Mouse (Mus musculus): ENCODE data around the gene Lurap1.
A peak's percentile ranks its signal among the peaks of the same experiment; 100 is the strongest.

The Lurap1 gene

DNA sequence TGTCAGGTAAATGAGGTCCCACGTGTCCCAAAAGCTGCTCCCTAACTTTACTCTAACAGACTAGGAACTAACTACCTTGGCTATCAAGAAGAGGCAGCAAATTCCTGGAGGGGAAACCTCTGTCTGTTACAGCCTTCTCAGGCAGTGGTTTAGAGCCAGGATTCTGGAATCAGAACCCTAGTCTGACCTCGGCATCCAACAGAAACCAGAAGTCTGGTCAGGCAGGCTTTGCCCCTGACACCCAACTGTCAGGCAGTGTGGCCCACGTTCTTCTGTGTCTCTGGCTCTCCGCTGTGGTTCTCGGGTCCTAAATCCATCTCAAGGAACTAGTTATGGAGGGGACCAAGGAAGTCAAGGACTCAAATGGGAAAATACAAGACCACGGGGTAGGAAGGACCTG lies at the start of gene Lurap1:
Lurap1 (minus strand) TSS at position 101 of the 400 bp plus-strand sequence.
- DNase-seq (ENCODE audit: low read depth, low spot score) = no peak

DNA sequence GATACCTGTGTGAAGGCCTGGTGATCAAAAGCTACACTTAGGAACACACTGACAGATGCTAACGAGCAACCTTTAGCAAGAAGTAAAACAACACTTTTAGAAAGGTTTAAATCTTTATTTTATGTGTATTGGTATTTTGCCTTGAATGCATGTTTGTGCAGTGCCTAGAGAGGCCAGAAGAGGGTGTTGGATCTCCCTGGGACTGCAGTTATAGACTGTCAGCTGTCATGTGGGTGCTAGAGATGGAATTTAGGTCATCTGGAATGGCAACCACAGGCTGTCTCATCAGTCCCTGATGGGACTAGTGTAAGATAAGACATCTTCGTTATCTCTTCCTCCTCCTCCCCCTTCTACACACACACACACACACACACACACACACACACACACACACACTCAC lies 47.3 kb upstream of the Lurap1 start:
- DNase-seq (ENCODE audit: low read depth, low spot score) = peak; percentile 49

DNA sequence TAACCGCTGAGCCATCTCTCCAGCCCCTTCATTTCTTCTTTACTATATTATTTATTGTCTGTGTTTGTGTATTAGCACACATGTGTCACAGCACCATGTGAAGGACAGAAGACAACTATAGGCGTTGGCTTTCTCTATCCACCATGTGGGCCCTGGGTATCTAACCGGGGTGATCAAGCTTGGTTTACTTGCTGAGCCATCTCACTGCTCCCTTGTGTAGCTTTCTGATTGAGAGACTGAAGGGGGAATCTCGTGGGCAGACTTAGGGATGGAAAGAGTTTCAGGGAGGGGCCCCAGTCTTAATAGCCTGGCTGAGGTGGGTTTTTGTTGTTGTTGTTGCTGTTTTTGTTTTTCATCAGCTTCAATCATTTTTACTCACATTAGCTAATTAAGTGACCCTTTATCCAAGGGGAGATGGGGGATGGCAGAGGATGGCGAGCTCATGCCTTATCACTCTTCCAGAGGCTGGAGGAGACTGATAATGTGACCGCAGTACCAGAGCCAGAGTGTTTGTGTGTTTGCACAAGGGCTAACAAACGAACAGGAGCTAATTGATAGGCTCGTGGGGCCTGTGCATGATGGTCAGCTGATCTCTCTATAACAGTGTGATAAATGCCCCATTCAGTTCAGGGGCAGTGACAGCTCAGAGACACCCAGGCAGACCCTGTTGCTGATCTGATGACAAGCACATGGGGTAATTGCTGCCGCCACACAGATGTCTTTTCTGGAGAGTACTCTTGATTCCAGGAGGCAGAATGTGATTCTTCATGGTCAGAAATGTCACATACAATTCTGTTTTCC lies 42.6 kb upstream of the Lurap1 start:
- DNase-seq (ENCODE audit: low read depth, low spot score) = no peak

DNA sequence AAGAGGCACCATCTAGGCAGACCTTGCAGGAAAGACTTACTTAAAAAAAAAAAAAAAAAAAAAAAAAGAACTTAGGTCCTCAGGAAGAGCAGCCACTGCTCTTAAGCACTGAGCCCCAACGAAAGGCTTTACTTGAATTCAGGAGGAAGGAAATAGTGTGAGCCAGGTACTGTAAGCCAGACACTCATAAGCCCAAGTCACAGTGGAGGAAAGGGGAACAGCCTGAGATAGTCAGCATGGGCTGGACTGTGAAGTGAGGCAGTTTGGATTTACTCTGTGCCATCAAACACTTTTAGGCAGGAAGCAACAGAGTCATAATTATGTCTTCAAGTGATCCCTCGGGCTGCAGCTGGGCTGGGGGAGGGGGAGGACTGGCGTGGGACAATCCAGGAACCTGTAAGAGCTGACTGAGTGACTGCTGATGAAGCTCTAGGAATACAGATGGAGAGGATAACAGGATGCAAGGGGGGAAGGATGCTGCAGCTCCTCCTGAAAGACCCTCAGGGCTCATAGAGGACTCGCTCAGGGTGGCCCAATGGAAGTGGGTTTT lies 41.2 kb upstream of the Lurap1 start:
- no peak for DNase-seq (ENCODE audit: low read depth, low spot score)

DNA sequence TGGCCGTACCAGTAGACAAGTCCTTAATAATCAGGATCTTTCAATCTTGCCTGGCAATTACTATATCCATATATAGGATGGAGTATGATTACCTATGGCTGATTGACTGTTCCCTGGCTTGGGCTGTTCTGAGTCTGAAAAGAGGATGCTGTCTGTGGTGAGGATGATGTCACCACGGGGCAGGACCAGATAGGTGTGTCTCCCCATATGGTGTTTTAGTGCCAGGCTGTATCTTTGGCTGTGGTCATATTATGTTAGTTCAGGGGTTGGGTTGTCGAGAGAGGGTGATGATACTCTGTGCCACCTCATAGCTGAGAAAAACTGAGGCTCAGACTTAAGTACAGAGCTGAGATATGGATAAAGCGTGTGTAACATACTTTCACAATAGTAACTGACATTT lies 33.9 kb upstream of the Lurap1 start:
- DNase-seq (ENCODE audit: low read depth, low spot score) = no peak

DNA sequence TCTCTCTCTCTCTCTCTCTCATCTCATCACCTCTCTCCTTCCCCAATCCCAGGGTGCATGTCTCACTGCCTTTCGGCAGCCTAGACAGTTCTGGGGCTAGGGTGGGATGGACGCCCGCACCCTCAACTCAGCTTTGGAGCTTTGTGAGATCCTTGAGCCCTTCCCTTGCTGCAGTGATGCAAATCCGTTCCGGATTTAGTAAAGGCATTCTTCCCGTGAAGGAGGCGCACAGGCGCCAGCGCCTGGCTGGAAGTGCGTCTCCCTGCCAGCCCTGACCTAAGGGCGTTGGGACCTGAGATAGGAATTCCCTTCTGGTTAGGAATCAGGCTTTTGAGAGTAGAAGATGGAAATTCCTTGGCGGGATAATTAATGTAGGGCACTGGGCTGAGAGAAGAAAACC lies 31.6 kb upstream of the Lurap1 start:
- DNase-seq (ENCODE audit: low read depth, low spot score) = peak; percentile 84

DNA sequence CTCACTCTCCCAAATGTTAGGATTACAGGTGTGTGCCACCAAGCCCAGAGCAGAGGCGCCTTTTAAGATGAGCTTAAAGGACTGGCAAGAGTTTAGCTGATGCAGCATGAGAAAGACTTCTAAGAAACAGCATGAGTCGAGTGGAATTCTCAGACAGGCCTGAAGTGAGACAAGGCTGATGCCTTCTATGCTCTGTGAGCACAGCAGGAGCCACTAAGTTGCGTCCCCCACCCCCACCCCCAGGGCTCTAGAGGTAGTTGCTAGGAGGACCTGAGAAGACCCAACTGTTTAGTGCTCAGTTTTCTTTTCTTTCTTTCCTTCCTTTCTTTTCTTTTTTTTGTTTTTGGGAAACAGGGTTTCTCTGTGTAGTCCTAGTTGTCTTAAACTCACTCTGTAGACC lies 30.9 kb upstream of the Lurap1 start:
- DNase-seq (ENCODE audit: low read depth, low spot score) = peak; percentile 62

DNA sequence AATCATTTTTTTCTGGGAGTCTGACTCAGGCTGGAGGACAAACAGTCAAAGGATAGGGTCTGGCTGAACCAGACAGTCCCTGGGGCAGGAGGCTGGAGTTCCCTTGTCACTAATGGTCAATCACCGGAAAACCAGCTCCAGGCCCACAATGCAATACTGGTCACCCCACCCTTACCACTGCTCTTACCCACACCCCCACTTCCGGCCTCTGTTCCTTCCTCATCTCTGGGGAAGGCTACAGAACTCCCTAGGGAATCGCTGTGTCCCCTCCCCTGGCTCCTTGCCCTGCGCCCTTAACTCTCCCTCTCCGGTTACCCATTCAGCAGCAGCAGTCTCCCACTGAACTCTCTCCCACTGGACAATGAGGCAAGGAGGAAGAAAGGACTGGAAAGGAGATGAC lies 26.0 kb upstream of the Lurap1 start:
- DNase-seq (ENCODE audit: low read depth, low spot score) = peak; percentile 45

DNA sequence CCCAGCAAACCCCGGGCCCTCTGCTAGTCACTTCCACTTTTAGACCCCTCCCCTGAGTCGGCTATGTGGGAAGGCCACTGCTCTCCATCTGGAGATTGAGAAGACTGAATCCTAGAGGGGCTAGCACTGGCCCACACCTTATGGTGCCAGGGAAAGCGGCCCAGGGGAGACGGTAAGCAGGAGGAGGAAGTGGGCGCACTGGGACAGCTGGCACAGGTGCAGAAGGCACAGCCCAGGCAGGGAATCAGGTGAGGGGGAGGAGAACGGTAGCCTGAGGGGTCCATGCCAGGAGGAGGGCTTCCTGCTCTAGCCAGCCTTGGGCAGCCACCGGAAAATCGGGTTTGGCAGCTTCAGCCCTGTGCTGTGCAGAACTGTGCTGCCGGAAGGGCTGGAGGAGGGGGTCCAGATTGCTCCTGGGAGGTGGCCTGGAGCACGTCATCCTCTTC lies 25.4 kb upstream of the Lurap1 start:
- no peak for DNase-seq (ENCODE audit: low read depth, low spot score)

DNA sequence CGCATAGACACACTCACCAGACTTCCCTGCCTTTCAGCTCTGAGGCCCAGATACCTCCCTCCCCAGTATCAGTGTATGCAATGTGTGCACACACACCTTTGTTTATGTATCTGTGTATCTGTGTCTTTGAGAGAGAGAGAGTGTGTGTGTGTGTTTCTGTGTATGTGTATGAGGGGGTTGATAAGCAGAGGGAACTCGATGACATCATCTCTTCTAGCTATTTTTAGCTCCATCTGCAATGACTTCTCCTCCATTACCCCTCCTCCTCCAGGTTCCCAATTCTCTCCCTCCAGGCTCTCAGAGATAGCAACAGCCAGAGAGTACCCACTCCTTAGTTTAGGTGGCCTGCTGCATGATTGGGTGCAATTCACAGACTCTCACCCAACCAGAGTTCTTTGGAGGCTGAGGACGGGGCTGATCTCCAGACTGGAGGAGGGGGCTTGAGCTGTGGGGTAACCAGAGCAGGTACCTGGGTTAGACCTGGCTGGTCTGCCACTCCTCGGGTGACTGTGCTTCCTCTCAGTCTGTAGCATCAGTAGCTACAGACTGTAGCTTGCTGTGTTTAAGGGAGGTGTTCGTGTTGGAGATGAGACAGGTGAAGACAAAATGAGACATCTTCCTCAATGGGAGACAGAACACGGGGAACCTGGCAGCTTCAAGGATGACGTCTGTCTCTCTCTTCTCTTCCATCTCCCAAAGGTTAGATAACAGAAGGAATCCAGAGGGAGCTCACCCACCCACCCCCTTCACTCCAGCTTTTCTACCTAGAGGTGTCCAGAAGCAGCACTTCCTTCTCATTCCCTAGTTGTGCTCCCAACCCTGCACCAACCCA lies 24.8 kb upstream of the Lurap1 start:
- DNase-seq (ENCODE audit: low read depth, low spot score) = no peak

DNA sequence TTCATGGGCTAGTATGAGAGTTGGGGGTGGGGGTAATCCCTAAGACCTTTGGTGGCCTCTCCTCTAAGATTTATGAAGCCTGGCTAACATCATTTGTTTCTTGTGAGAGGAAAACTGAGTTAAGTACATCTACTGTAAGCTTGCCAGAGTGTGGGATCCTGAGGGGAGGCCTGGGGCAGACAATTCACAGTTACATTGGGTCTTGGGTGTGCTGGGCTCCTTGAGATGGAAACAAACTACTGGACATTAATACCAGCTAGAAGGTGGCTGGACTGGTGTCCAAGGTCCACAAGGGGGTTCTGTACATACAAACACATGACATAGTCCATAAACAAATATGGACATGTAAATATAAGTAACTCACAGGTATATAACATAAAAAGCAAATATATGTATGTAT lies 24.0 kb upstream of the Lurap1 start:
- no peak for DNase-seq (ENCODE audit: low read depth, low spot score)

DNA sequence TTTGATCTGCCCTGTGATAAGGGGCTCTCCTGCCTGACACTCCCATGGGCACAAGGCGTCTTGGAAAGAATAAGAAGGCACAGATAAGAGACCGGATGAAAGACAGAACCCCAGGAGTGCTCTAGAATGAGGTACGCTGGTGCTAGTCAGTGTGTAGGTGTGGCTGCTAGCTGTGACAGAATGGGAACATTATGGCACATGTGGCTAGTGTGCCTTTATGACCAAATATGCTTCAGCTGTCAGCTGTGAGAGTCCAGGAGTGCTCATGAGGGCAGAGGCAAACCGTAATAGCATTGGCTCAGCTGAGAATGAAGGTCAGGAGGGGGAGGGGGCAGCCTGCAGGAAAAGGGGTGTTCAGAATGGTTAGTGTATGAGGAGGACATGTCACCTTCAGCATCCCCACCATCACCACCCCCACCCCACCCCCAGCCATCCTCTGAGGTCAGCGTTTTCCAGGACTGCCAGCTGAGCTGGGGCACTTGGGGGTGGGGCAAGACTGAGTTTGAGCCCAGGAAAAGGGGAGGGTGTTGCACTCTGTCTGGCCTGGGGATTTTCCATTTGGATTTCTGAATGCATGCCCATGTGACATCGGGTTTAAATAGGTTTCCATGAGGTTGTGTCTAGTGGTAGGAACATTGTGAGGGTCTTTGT lies 23.5 kb upstream of the Lurap1 start:
- no peak for DNase-seq (ENCODE audit: low read depth, low spot score)

DNA sequence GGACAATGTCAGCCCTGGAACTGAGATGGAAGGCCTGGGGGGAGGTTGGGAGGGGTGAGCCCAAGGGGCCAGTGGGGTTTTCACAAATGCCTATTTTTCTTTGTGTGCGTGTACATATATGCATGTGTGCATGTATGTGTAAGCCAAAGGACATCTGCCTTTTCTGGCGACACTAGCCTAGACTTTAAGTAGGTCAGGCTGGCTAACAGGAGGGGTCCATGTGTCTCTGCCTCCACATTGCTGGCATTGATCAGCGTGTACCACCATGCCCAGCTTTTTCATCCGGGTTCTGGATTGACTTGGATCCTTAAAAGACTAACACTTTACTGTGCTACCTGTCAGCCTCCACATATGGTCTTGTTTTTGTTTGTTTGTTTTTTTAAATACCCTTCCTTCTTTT lies 22.6 kb upstream of the Lurap1 start:
- no peak for DNase-seq (ENCODE audit: low read depth, low spot score)

DNA sequence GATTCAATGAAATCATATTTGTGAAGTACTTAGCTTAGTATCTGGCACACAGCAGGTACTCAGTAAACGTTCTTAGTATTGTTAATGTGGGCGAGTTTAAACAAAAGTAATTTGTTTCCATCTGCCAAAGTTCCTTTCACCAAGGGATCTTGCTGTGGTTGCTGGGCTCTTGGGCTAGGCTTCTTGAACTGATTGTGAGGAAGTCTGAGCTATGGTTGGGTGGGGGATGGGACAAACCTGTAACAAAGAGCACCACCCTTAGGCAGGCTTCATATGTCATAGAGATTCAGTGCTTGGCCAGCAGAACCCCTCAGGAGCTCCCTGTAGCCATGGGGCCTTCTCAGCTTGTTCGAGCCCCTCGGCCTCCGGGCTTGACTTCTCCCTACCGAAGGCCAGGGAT lies 21.9 kb upstream of the Lurap1 start, which contains the start of the genes 1700042G07Rik and Gm49337:
1700042G07Rik (plus strand) TSS at position 301 of the 400 bp plus-strand sequence.
Gm49337 (plus strand) TSS at position 313 of the 400 bp plus-strand sequence.
- DNase-seq (ENCODE audit: low read depth, low spot score) = peak; percentile 46

DNA sequence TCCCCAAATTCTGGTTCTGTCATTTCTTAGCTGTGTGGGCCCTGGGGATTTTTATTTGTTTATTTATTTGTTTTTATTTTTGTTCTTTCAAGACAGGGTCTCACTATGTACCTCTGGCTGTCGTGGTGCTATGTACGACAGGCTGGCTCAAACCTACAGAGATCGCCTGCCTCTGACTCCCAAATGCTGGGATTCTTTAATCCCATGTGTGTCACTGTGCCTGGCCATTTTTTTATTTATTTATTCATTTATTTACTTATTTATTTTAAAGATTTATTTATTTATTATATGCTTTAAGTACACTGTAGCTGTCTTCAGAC lies 18.2 kb upstream of the Lurap1 start:
- DNase-seq (ENCODE audit: low read depth, low spot score) = no peak

DNA sequence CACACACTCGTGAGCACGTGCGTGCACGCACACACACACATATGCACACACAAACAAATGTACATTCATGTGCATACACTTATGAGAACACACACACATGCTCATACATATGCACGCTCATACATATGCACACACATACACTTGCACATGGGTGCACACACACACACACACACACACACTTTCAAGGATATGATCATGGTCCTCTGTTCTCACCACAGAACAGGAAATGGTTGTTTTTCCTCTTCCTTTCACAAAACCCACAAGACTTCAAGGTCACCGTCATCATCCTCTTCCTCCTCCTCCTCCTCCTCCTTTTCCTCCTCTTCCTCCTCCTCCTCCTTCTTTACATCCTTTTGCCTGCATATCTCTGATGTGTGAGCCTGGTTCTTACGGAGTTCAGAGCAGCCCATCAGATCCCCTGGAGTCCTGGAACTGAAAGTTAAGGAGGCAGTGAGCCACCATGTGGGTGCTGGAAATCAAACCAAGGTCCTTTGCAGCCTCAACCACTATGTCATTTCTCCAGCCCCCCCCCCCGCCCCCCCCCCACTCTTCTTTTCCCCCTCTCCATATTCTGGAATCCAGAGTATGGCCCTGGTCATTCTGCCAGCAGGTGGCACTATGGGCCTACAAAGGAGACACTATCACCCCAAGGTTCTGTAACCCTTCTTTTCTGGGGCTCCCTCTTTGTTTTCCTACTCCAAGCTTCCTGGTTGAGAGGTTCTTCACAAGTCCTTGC lies 17.6 kb upstream of the Lurap1 start:
- peak; percentile 50 for DNase-seq (ENCODE audit: low read depth, low spot score)

DNA sequence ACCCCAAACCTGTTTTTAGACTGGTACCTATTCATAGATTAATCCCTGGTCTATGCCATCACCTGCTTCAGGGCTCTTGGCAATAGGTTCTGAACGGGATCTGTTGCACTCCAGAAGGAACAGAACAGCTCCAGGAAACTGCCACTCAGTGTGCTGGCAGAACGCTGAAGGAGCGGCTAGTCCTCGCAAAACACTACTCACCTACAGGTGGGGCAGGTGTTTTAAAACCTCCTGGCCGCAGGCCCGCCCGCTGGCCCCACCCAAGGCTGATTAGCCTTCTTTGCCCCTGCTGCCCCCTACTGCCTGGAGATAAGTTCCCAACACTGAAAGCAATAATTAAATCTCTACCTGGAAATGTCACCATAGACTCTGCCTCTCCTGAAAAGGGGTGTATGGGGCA lies 16.3 kb upstream of the Lurap1 start, which contains the start of gene Tspan1:
Tspan1 (minus strand) TSS at position 198 of the 400 bp plus-strand sequence.
- DNase-seq (ENCODE audit: low read depth, low spot score) = peak; percentile 46

DNA sequence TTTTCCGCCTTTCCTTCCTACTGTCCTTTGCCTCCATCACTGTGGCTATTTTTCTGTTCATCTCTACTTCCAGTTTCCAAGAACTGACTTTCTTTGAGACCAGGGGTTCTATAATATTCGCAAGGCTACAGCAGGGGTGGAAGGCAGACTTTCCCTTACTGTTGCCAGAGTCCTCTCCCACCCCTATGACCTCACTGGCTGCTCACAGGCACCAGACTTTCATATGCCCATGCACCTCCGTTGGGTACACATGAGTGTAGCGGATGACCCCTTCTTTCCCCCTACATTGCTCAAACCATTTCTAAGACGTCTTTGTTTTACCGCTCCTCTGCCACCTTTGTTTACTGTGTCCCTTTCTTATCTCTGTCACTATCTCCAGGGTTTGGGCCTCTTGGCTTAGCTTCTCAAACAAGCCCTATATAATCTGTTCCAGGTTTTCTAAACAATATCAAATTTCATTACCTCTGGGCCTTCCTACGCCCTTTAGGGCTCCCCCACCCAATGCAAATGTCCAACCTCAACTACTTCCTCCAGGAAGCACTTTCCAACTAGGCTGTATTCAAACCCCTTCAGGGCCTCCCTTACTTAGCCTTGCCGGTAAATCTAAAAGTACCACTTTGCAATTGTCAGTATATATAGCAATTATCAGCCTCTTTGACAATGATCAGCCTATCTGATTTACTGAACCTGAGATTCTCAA lies 14.7 kb upstream of the Lurap1 start:
- no peak for DNase-seq (ENCODE audit: low read depth, low spot score)

DNA sequence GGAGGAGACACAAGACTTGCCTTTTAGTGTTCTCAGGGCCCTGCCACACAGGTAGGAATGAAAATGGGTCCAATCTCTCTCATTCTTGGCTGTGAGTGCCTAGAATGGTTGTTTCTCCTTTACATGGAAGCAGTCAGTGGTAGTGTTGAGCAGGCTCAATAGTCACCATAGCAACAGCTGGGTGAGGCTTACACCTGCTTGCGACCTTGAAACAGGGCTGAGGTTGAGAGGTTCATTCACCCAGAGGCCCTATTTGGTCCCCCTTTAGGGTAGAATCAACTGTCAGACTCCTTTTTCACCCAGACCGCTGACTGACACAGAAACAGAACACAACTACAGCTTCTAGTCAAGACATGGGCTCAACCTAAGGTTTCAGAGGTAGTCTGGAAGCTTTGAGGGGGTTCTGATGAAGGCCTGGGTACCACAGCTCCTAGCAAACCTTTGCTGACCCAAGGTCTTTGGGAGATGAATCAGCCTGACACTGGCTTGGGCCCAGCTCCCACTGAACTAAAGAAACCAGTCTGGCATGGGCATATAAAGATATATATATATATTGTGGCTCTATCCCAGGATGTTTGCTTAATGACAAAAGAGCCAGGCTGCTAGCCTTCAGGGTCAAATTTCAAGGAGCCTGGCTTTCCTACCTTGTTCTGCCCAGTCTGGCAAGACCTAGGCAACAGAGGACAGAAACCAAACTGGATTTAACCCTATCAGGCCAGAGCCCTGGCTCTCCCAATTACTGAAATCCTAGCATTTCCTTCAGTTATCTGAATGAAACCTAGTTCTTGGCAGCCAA lies 13.8 kb upstream of the Lurap1 start:
- DNase-seq (ENCODE audit: low read depth, low spot score) = no peak

DNA sequence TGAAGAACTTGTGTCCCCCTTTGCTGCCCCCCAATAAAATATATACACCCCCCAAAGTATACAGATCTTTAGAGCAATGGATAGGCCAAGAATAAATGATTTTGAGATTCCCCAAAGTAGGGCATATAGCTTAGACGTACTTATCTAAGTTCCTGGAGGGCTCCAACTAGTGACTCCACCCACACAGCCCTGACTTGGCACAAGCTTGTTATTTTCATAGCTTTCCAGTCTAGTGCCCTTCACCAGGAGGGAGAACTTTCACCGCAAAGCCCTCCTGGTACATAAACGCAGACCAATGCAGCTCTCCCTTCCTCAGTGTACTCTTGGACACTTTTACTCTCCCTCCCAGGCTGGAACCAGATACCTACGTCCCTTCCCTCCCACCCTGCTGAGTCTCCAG lies 11.0 kb upstream of the Lurap1 start:
- DNase-seq (ENCODE audit: low read depth, low spot score) = no peak

Data from ZHBTc4 (cell line).